Mouse (Mus musculus): ENCODE measurements around the gene Rtl8c. TPM values are rescaled to one million over a fixed set of nuclear protein-coding genes. Genes with fewer than 3 reads are reported as not detected.
"Not testable (repeated sequence)": the region's sequence is repeated elsewhere in the genome, so short reads cannot be mapped to it uniquely, and the experiment has no call there.

The Rtl8c gene
- polyA plus RNA-seq, 1 experiment from 2014 or later: 229 TPM

- H3K9ac ChIP-seq (ENCODE audit: low read depth, low read length); H3K36me3 ChIP-seq (ENCODE audit: control insufficient read depth, insufficient read depth, low read length); H3K27ac ChIP-seq (ENCODE audit: low read length); ATAC-seq; H3K27me3 ChIP-seq (ENCODE audit: control insufficient read depth, insufficient read depth, low read depth, low read length); H3K4me1 ChIP-seq (ENCODE audit: control insufficient read depth, insufficient read depth, low read length); H3K4me2 ChIP-seq (ENCODE audit: low read length); H3K4me3 ChIP-seq (ENCODE audit: low read depth, low read length); H3K9me3 ChIP-seq (replicated peaks; ENCODE audit: control insufficient read depth, low read length, poor library complexity, severe bottlenecking): not testable (repeated sequence)
Measured at GRCm38 (mm10) chrX:53611395-53611794, 3.6 kb downstream of the Rtl8c start.

DNA sequence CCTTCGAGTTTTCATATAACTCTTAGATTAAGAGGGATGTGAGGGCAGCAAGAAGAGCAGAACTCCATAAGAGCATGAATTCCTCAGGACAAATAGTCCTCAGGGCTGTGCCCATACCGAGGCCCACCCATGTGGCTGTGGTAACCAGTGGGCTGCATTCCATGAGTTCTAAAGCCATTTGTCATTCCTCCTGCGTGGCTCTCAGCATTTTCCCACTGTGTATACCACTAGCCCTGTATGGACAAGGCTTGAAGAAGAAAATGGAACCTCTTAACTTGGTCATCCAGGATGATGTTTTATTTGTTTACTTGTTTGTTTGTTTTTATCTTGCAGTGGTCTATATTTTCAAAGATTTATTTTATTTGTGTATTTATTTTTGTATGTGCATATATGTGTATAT, 30.3 kb downstream of the Rtl8c start:
- H3K9me3 ChIP-seq (replicated peaks; ENCODE audit: control insufficient read depth, low read length, poor library complexity, severe bottlenecking): not testable (repeated sequence)
- 58% methylated on average over 2 of the region's 3 CpGs for WGBS

DNA sequence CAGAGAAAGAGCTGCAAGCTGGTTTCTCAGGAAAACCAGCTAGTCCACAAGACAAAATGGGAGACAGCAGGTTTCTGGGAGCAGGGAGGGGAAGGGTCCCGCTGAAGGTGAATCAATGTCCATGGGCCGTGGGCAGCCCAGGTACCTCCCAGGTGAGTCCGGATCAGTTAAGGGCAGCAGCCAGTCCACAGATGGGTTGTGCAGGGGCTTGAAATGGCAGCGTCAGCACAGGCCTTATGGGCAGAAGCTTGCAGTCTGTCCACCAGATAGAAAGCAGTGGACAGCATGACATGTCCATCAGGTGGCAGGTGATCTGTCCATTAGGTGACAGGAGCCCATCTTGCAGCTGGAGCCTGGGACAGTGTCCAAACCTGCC, 34.8 kb downstream of the Rtl8c start:
- ATAC-seq: peak; percentile 25

More for the DNA sequence above, 30.3 kb downstream of the Rtl8c start:
- H3K4me1 ChIP-seq (ENCODE audit: control insufficient read depth, insufficient read depth, low read length); ATAC-seq; H3K4me2 ChIP-seq (ENCODE audit: low read length); H3K27me3 ChIP-seq (ENCODE audit: control insufficient read depth, insufficient read depth, low read depth, low read length); H3K27ac ChIP-seq (ENCODE audit: low read length); H3K36me3 ChIP-seq (ENCODE audit: control insufficient read depth, insufficient read depth, low read length); H3K4me3 ChIP-seq (ENCODE audit: low read depth, low read length); H3K9ac ChIP-seq (ENCODE audit: low read depth, low read length): not testable (repeated sequence)

GRCm38 (mm10) chrX:53642980-53643961, 35.4 kb downstream of the Rtl8c start, which contains the start of gene Rtl8a:
TSS of gene Rtl8a (minus strand) at chrX:53643682.
- peak within 1 kb of the TSS; percentile 34; the same call in 1 of the 2 replicates for H3K9ac ChIP-seq (ENCODE audit: low read depth, low read length)
- WGBS: 18% methylated on average over 10 of the region's 50 CpGs
- not testable (repeated sequence) for H3K4me1 ChIP-seq (ENCODE audit: control insufficient read depth, insufficient read depth, low read length); H3K27me3 ChIP-seq (ENCODE audit: control insufficient read depth, insufficient read depth, low read depth, low read length); H3K36me3 ChIP-seq (ENCODE audit: control insufficient read depth, insufficient read depth, low read length); H3K9me3 ChIP-seq (replicated peaks; ENCODE audit: control insufficient read depth, low read length, poor library complexity, severe bottlenecking)
- peak within 1 kb of the TSS; percentile 77 for H3K27ac ChIP-seq (ENCODE audit: low read length)
- H3K4me3 ChIP-seq (ENCODE audit: low read depth, low read length): peak within 1 kb of the TSS; percentile 36
- H3K4me2 ChIP-seq (ENCODE audit: low read length): peak within 1 kb of the TSS; percentile 52
- peak; percentile 96 for ATAC-seq

More for the DNA sequence above, 34.8 kb downstream of the Rtl8c start:
- H3K9ac ChIP-seq (ENCODE audit: low read depth, low read length): 0 out of 2 replicates have a peak overlapping the region, but pooled peaks have one; percentile 34
- H3K27me3 ChIP-seq (ENCODE audit: control insufficient read depth, insufficient read depth, low read depth, low read length); H3K9me3 ChIP-seq (replicated peaks; ENCODE audit: control insufficient read depth, low read length, poor library complexity, severe bottlenecking); H3K36me3 ChIP-seq (ENCODE audit: control insufficient read depth, insufficient read depth, low read length); H3K4me1 ChIP-seq (ENCODE audit: control insufficient read depth, insufficient read depth, low read length); H3K27ac ChIP-seq (ENCODE audit: low read length): not testable (repeated sequence)
- peak overlapping the region; percentile 50; the same call in 1 of the 2 replicates for H3K4me2 ChIP-seq (ENCODE audit: low read length)
- WGBS: 74% methylated on average over 3 of the region's 4 CpGs
- H3K4me3 ChIP-seq (ENCODE audit: low read depth, low read length): peak overlapping the region; percentile 20

DNA sequence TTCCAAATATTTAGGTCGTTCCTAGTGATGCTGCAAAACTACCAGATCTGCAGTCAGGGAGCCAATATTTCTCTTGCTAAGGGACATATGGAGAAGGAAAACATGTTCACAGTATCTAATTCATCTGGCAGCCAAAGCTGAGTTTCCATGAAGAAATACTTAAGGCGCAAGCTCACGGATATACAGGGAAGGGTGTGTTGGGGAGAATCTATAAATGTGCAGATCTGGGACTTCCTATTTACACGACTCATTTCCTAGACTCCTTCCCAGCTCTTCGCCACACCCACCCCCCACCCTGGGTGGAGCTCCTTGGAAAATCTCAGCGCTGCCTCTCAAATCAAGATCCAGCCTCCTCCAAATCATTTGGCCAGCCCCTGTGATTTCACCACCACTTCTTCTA, 38.1 kb downstream of the Rtl8c start:
- no peaks in the 10 kb centered on the region for H3K27me3 ChIP-seq (ENCODE audit: control insufficient read depth, insufficient read depth, low read depth, low read length)
- no peak for ATAC-seq
- WGBS: 86% methylated on average over 6 of the region's 6 CpGs
- H3K27ac ChIP-seq (ENCODE audit: low read length): no peak overlapping the region
- no peak overlapping the region for H3K9ac ChIP-seq (ENCODE audit: low read depth, low read length)
- H3K9me3 ChIP-seq (replicated peaks; ENCODE audit: control insufficient read depth, low read length, poor library complexity, severe bottlenecking): no peaks in the 10 kb centered on the region
- no peak overlapping the region for H3K4me3 ChIP-seq (ENCODE audit: low read depth, low read length)
- H3K4me1 ChIP-seq (ENCODE audit: control insufficient read depth, insufficient read depth, low read length): no peaks in the 10 kb centered on the region
- no peaks in the 10 kb centered on the region for H3K36me3 ChIP-seq (ENCODE audit: control insufficient read depth, insufficient read depth, low read length)
- no peak overlapping the region for H3K4me2 ChIP-seq (ENCODE audit: low read length)

DNA sequence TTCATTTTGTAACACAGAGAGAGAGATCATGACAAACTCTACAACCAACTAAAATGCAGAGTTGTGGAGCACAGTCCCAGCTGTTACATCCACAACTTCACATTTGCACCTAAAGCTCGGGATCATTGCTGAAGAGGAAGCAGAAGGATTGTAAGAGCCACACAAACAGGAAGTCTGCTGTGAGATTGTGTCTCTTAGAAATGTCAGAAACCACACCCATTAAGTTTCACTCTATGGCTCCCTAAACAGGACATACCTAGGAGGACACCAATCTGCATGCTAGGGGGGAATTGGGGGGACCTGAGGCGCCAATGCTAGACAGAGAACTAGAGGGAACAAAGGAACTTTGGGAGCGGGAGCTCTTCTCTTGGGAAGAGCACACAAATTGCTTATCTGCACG, 45.1 kb downstream of the Rtl8c start:
- not testable (repeated sequence) for H3K36me3 ChIP-seq (ENCODE audit: control insufficient read depth, insufficient read depth, low read length); H3K27me3 ChIP-seq (ENCODE audit: control insufficient read depth, insufficient read depth, low read depth, low read length); H3K9ac ChIP-seq (ENCODE audit: low read depth, low read length); H3K27ac ChIP-seq (ENCODE audit: low read length); ATAC-seq; H3K4me3 ChIP-seq (ENCODE audit: low read depth, low read length); H3K4me1 ChIP-seq (ENCODE audit: control insufficient read depth, insufficient read depth, low read length); H3K9me3 ChIP-seq (replicated peaks; ENCODE audit: control insufficient read depth, low read length, poor library complexity, severe bottlenecking); H3K4me2 ChIP-seq (ENCODE audit: low read length)
- 60% methylated on average over 4 of the region's 4 CpGs for WGBS

Other genes starting within 250 kb of the Rtl8c start
- 41.2 and 43.8 TPM in 2 replicates for gene Mospd1, start 237.5 kb upstream of the Rtl8c start, polyA plus RNA-seq (2015; fragmentation: Nextera tagmentation; extraction: Ambion mirVana)
- gene Etd, start 173.1 kb upstream of the Rtl8c start, polyA plus RNA-seq (2015; fragmentation: Nextera tagmentation; extraction: Ambion mirVana): not detected in 2 replicates
- 0.76 TPM in 1 of 2 replicates, not detected in the other for gene Gm14597, start 947 bp downstream of the Rtl8c start, polyA plus RNA-seq (2015; fragmentation: Nextera tagmentation; extraction: Ambion mirVana)
- gene Rtl8a, start 35.6 kb downstream of the Rtl8c start, polyA plus RNA-seq (2015; fragmentation: Nextera tagmentation; extraction: Ambion mirVana): 218 and 231 TPM in 2 replicates
- 179 and 185 TPM in 2 replicates for gene Rtl8b, start 62.4 kb downstream of the Rtl8c start, polyA plus RNA-seq (2015; fragmentation: Nextera tagmentation; extraction: Ambion mirVana)
- gene 4930502E18Rik, start 116.8 kb downstream of the Rtl8c start, polyA plus RNA-seq (2015; fragmentation: Nextera tagmentation; extraction: Ambion mirVana): 0.19 and 0.29 TPM in 2 replicates
- not detected in 2 replicates for gene 1700013H16Rik, start 149.8 kb downstream of the Rtl8c start, polyA plus RNA-seq (2015; fragmentation: Nextera tagmentation; extraction: Ambion mirVana)
- not detected in 2 replicates for gene Zfp36l3, start 168.4 kb downstream of the Rtl8c start, polyA plus RNA-seq (2015; fragmentation: Nextera tagmentation; extraction: Ambion mirVana)
- 1.6 and 2.8 TPM in 2 replicates for gene Xlr, start 189.7 kb downstream of the Rtl8c start, polyA plus RNA-seq (2015; fragmentation: Nextera tagmentation; extraction: Ambion mirVana)